Mouse (Mus musculus): ENCODE data around the gene Rilp.

- TF ChIP-seq CTCF (conservative IDR thresholded peaks at IDR 0.05; ENCODE audit: low read length) (no peak), POU5F1 (IDR thresholded peaks at IDR 0.05; ENCODE audit: borderline replicate concordance, low read length) (no peak), NANOG (IDR thresholded peaks at IDR 0.05; ENCODE audit: borderline replicate concordance, low read length) (no peak)
Observed at GRCm38 (mm10) chr11:75522793-75523192, 12.9 kb downstream of the Rilp start.

Measured in E14TG2a.4 (cell line).